Mouse (Mus musculus) thymus, adult 2 months (tissue): ENCODE results near the gene Psmd2. TPM values are rescaled to one million over a fixed set of nuclear protein-coding genes. Genes with fewer than 3 reads are reported as not detected.

Experiments
- DNase-seq: peaks from one replicate; pipeline ENCODE4 v3.0.0; 2021
- H3K27ac ChIP-seq: fragments of 200-500 bp; 2 replicates; pipeline ENCODE4 v1.5.1; 2012; ENCODE audit warnings: low read length, control low read depth; ENCODE audit not compliant: control insufficient read depth, insufficient read depth
- H3K27me3 ChIP-seq: fragments of 200-500 bp; 2 replicates; pipeline ENCODE4 v1.6.1; 2012; ENCODE audit warnings: mild to moderate bottlenecking, low read length, moderate library complexity, mixed read lengths; ENCODE audit not compliant: control insufficient read depth, insufficient read depth
- H3K36me3 ChIP-seq: fragments of 200-500 bp; 2 replicates; pipeline ENCODE4 v1.6.1; 2012; ENCODE audit warnings: mild to moderate bottlenecking, low read length, moderate library complexity; ENCODE audit not compliant: control insufficient read depth, insufficient read depth
- H3K4me1 ChIP-seq: fragments of 200-500 bp; replicated peaks from 2 replicates; pipeline ENCODE4 v1.6.1; 2012; ENCODE audit warnings: low read length; ENCODE audit not compliant: control insufficient read depth, insufficient read depth
- H3K4me3 ChIP-seq: fragments of 200-500 bp; 2 replicates; pipeline ENCODE4 v1.5.1; 2012; ENCODE audit warnings: mild to moderate bottlenecking, low read length, control low read depth, moderate library complexity; ENCODE audit not compliant: control insufficient read depth, insufficient read depth
- CTCF ChIP-seq: fragments of 200-500 bp; IDR thresholded peaks from 2 replicates; pipeline ENCODE4 v1.5.1; 2012; ENCODE audit warnings: mild to moderate bottlenecking, control low read depth, low read length, moderate library complexity, borderline replicate concordance; ENCODE audit not compliant: control insufficient read depth, poor library complexity, insufficient read depth; ENCODE audit errors: extremely low read depth
- POLR2A ChIP-seq: fragments of 200-500 bp; IDR thresholded peaks from 2 replicates; pipeline ENCODE4 v1.6.1; 2012; ENCODE audit warnings: mild to moderate bottlenecking, low read length, control low read depth, moderate library complexity; ENCODE audit not compliant: control insufficient read depth, poor library complexity, insufficient read depth; ENCODE audit errors: extremely low read depth
- WGBS: fragments of 180-500 bp; shearing (Covaris S2); methylation state at CpG from one replicate; pipeline ENCODE4 v1.1.7; 2018; 5-methylcytosine and 5-hydroxymethylcytosine counted together
- polyA plus RNA-seq: library from polyadenylated mRNA; depleted of rRNA; stranded (reverse); fragments of >200 nt; gene quantifications from 2 replicates; pipeline ENCODE4 v1.2.3, GENCODE M21; 2012

Psmd2 gene
- polyA plus RNA-seq, 1 experiment = 101 TPM

- no peaks in the 10 kb centered on the region for H3K27me3 ChIP-seq
- DNase-seq = no peak
- WGBS = 87% methylated on average over 7 of the region's 7 CpGs
Observed at GRCm38 (mm10) chr16:20701316-20701715, 49.9 kb downstream of the Psmd2 start.

DNA sequence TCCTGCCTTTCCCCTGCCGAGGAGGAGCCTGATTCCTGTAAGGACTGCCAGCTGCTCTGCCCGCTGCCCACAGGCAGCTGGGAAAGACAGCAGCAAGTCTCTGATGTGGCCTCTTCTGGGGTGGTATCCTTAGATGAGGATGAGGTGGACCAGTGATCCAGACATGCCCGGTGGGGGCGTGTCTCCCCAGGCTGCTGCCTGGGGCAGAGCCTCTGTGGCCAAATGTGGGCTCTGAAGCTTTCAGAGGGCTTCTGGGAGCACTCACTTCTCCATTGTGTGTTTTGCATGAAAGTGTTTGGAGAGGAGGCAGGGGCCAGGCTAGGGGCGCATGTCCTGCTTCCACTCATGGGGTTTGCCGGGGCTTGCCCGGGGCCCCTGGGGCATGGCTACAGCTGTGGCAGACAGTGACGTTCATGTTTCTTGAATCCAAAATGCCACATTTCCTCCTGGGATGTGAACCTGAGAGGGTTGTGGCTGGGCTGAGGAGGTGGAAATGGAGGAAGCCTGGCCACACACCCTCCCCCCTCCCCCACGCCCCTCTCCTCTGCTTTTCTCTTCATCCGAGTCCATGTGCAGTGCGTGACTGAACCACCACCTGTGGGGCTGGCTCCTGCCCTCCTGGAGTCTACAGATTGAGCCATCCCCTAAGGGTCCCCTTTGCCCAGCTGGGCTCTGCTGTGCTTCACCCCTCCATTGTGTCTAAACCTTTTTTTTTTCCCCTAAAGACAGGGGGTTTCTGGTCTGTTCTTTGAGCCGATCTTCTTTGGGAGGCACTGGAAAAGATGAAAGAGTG, 50.5 kb downstream of the Psmd2 start:
- no peaks in the 10 kb centered on the region for H3K36me3 ChIP-seq
- no peaks in the 10 kb centered on the region for H3K27me3 ChIP-seq
- no peak for DNase-seq
- no peak overlapping the region for H3K27ac ChIP-seq
- 74% methylated on average over 12 of the region's 12 CpGs for WGBS
- 0 out of 2 replicates have a peak, but pooled peaks cover 2% of the 10 kb centered on the region for H3K4me1 ChIP-seq
- TF ChIP-seq POLR2A = no peak
- no peak for TF ChIP-seq CTCF
- H3K4me3 ChIP-seq = no peak overlapping the region

More at GRCm38 (mm10) chr16:20701316-20701715, 49.9 kb downstream of the Psmd2 start:
- Histone ChIP-seq H3K4me3 (no peak overlapping the region), H3K27ac (no peak overlapping the region), H3K36me3 (no peaks in the 10 kb centered on the region), H3K4me1 (0 out of 2 replicates have a peak, but pooled peaks cover 2% of the 10 kb centered on the region)
- no peak for TF ChIP-seq POLR2A
- no peak for TF ChIP-seq CTCF

DNA sequence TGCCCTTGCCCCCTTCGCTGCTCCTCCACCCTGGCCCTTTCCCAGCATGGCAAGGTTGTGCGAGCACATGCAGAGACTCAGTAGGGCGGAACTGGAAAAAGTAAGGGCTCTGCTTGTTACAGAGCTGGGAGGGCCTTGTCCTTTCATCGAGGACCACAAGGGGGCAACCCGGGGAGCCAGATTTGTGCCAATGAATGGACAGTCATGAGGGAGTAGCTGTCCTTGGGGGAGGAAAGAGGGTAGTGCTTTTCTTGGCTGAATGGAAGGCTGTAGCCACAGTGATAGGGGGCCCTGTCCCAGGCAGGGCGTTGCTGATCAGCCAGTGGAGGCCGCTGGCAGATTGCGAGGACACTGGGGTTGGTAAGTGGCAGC, 51.1 kb downstream of the Psmd2 start:
- TF ChIP-seq CTCF (peak; percentile 72; the same call in 1 of the 2 replicates), POLR2A (no peak)
- H3K27me3 ChIP-seq = no peaks in the 10 kb centered on the region
- DNase-seq = peak; percentile 45
- H3K27ac ChIP-seq = no peak overlapping the region
- H3K4me3 ChIP-seq = no peak overlapping the region
- 0 out of 2 replicates have a peak, but pooled peaks cover 2% of the 10 kb centered on the region for H3K4me1 ChIP-seq
- no peaks in the 10 kb centered on the region for H3K36me3 ChIP-seq
- 50% methylated on average over 8 of the region's 8 CpGs for WGBS

- TF ChIP-seq POLR2A (no peak), CTCF (no peak)
- WGBS = 93% methylated on average over 10 of the region's 10 CpGs
- H3K4me3 ChIP-seq = no peak overlapping the region
Observed at GRCm38 (mm10) chr16:20703071-20703470, 51.6 kb downstream of the Psmd2 start.

DNA sequence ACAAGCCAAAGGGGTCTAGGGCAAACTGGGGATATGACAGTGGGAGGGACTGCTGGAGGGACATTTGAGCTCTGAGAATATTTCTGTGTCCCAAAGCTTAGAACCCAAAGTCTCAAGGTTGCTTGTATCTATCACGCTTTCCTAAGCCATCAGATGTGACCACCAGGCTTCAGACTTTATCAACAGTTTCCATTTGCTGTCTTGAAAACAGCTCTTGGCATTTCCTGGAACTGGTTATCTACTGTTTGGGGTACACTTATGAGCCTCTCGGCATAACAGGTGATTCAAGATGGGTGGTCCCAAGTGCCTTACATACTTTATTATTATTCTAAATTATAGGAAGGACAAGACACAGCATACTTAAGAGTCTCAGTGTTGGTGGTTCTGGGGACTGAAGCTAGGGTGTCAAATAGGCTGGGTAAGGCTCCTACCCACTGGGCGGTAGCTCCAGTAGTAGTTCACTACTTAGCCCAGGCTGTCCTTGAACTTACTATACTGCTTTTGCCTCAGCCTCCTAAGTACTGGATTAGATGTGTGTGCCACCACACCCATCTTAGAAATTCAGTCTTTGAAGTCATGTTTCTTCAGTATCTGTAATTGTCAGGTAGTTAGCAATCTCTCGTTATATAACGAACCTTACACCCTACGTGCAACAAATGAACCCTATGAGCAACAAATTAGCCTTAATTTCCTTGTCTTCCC, 52.4 kb downstream of the Psmd2 start:
- Histone ChIP-seq H3K4me3 (no peak overlapping the region), H3K27me3 (no peaks in the 10 kb centered on the region), H3K4me1 (0 out of 2 replicates have a peak, but pooled peaks cover 2% of the 10 kb centered on the region), H3K27ac (no peak overlapping the region), H3K36me3 (no peaks in the 10 kb centered on the region)
- WGBS = 90% methylated on average over 6 of the region's 6 CpGs
- TF ChIP-seq POLR2A (no peak), CTCF (no peak)
- DNase-seq = no peak

More at GRCm38 (mm10) chr16:20703071-20703470, 51.6 kb downstream of the Psmd2 start:
- Histone ChIP-seq H3K27me3 (no peaks in the 10 kb centered on the region), H3K4me1 (0 out of 2 replicates have a peak, but pooled peaks cover 2% of the 10 kb centered on the region), H3K27ac (no peak overlapping the region), H3K36me3 (no peaks in the 10 kb centered on the region)
- DNase-seq = no peak

- H3K4me1 ChIP-seq = 0 out of 2 replicates have a peak, but pooled peaks cover 2% of the 10 kb centered on the region
- no peaks in the 10 kb centered on the region for H3K27me3 ChIP-seq
- no peak overlapping the region for H3K27ac ChIP-seq
- 36% methylated on average over 3 of the region's 3 CpGs for WGBS
- TF ChIP-seq POLR2A = no peak
- TF ChIP-seq CTCF = no peak
- H3K4me3 ChIP-seq = no peak overlapping the region
- DNase-seq = no peak
- H3K36me3 ChIP-seq = no peaks in the 10 kb centered on the region
Observed at GRCm38 (mm10) chr16:20705786-20706185, 54.3 kb downstream of the Psmd2 start.
